Comparison of ENCODE assay signal across 11 mouse cellular contexts in genomic region chr6:126481257-126481656, GRCm38 (mm10). TPM values are rescaled to one million over a fixed set of nuclear protein-coding genes. Genes with fewer than 3 reads are reported as not detected.
DNase-seq lines count a peak whose midpoint lies in the region; ATAC-seq and TF ChIP-seq lines count a peak whose summit lies in the region.
"Had no signal": no experiment of that assay in that cellular context is flagged by ENCODE, and none has a peak within 500 bp of the region (broad histone marks: within the 10 kb centered on the region; RNA-seq: fewer than 3 reads in every experiment).

No protein-coding gene starts in this region.

- no peak overlapping the region for H3K27ac ChIP-seq in lung, embryonic 15.5 days
- H3K27ac ChIP-seq: forebrain, embryonic 10.5 days; hindbrain, embryonic 10.5 days; liver, embryonic 13.5 days had no signal

- ATAC-seq in lung, embryonic 15.5 days (ENCODE audit: borderline replicate concordance, extremely low read depth, low FRiP score, low TSS enrichment): peak; percentile 44; the same call in 1 of the 2 replicates

- no peak overlapping the region for H3K4me3 ChIP-seq in lung, adult 2 months (replicated peaks; ENCODE audit: extremely low read depth, low read depth, low read length)
- H3K4me3 ChIP-seq in lung, embryonic 15.5 days: no peak overlapping the region
- H3K4me3 ChIP-seq: forebrain, embryonic 10.5 days; hindbrain, embryonic 10.5 days; liver, embryonic 13.5 days had no signal

- TF ChIP-seq CTCF in lung, adult 2 months (IDR thresholded peaks at IDR 0.05; ENCODE audit: insufficient read depth, low read length): peak; percentile 38; the same call in 1 of the 2 replicates

- WGBS in lung, adult 2 months: 47% methylated on average over 6 of the region's 6 CpGs
- 55% methylated on average over 6 of the region's 6 CpGs for WGBS in lung, embryonic 15.5 days

- no peak overlapping the region for H3K4me2 ChIP-seq in lung, embryonic 15.5 days
- H3K4me2 ChIP-seq: liver, embryonic 13.5 days had no signal

- H3K9ac ChIP-seq in lung, embryonic 15.5 days: no peak overlapping the region
- H3K9ac ChIP-seq: liver, embryonic 13.5 days had no signal

- H3K27me3 ChIP-seq in lung, embryonic 15.5 days: no peaks in the 10 kb centered on the region
- H3K27me3 ChIP-seq: liver, embryonic 13.5 days had no signal

- DNase-seq in heart, adult 18-20 months: peak; percentile 27 to 34
- no peak for DNase-seq in heart, postnatal 36 days
- DNase-seq in lung, adult 2 months: no peak
- no peak for DNase-seq in lung, adult 18-20 months
- DNase-seq in brain, adult 2 months (ENCODE audit: low read depth, low spot score): peak; percentile 63
- no peak for DNase-seq in right cerebral cortex, adult 18-20 months
- DNase-seq in ovary, adult 18-20 months (ENCODE audit: low spot score): no peak
- DNase-seq: liver, embryonic 13.5 days had no signal

- intact Hi-C loops in heart, postnatal 36 days (cut with DNase I): no loop called here

- no peaks in the 10 kb centered on the region for H3K9me3 ChIP-seq in lung, embryonic 15.5 days
- H3K9me3 ChIP-seq: forebrain, embryonic 10.5 days; hindbrain, embryonic 10.5 days; liver, embryonic 13.5 days had no signal

- TF ChIP-seq POLR2A in lung, adult 2 months (IDR thresholded peaks at IDR 0.05; ENCODE audit: borderline replicate concordance, extremely low read depth, low read depth, low read length): no peak

- H3K4me1 ChIP-seq in lung, adult 2 months (ENCODE audit: control insufficient read depth, insufficient read depth, low read length): no peaks in the 10 kb centered on the region
- peaks cover 10% of the 10 kb centered on the region; the same call in 1 of the 2 replicates for H3K4me1 ChIP-seq in lung, embryonic 15.5 days
- H3K4me1 ChIP-seq: liver, embryonic 13.5 days had no signal

- no peaks in the 10 kb centered on the region for H3K36me3 ChIP-seq in lung, embryonic 15.5 days
- H3K36me3 ChIP-seq: forebrain, embryonic 10.5 days; hindbrain, embryonic 10.5 days; liver, embryonic 13.5 days had no signal

RNA-seq across cellular contexts. Expression of gene Kcna5, which starts 54.0 kb away (rescaled TPM):
- 10 to 100 TPM; 18.3 to 22.4 TPM for total RNA-seq in heart, adult 18-20 months (2021)
- total RNA-seq in heart, postnatal 36 days (2021): 10 to 100 TPM; 13.9 to 14.3 TPM
- 1.1 and 1.4 TPM in 2 replicates for polyA plus RNA-seq in lung, adult 2 months (2012; rRNA removed)
- 3.1 and 3.3 TPM in 2 replicates for polyA plus RNA-seq in lung, embryonic 15.5 days (2015; fragmentation: Nextera tagmentation; extraction: Ambion mirVana)

Comparison
In these comparisons a context has a peak if more than half of its experiments do, and no peak if none do; other contexts are left out.
1. DNase-seq: peak in heart, adult 18-20 months (2 of 2) and brain, adult 2 months (single experiment); none in heart, postnatal 36 days (0 of 2), lung, adult 2 months (single experiment), lung, adult 18-20 months (0 of 2), right cerebral cortex, adult 18-20 months (single experiment) and ovary, adult 18-20 months (single experiment).